Mouse (Mus musculus) gastrocnemius, adult 2 months (tissue): ENCODE measurements around the gene Agap1. TPM values are rescaled to one million over a fixed set of nuclear protein-coding genes. Genes with fewer than 3 reads are reported as not detected.

Experiments used
- DNase-seq: peaks from one replicate; pipeline ENCODE4 v3.0.0; 2022
- H3K27ac ChIP-seq: fragments of 200-600 bp; 2 replicates; pipeline ENCODE4 v1.8.1; 2022; ENCODE audit warnings: mild to moderate bottlenecking
- H3K4me3 ChIP-seq: fragments of 200-600 bp; 2 replicates; pipeline ENCODE4 v1.8.1; 2022; ENCODE audit warnings: mild to moderate bottlenecking, moderate library complexity
- CTCF ChIP-seq: fragments of 200-600 bp; IDR thresholded peaks from 2 replicates; pipeline ENCODE4 v1.8.1; 2022; ENCODE audit warnings: antibody characterized with exemption, mild to moderate bottlenecking, moderate library complexity
- intact Hi-C: fragments of 180-260 bp; cut with DNase I; formaldehyde crosslinking; loops from one replicate; pipeline ENCODE4 v1.15.1; 2025
- total RNA-seq, 2 experiments: library from RNA; stranded (reverse); gene quantifications; 2 replicates each; pipeline ENCODE4 v1.2.3; 2021

The Agap1 gene
- total RNA-seq, 2 experiments from 2014 or later = 22.8 to 24.2 TPM

DNA sequence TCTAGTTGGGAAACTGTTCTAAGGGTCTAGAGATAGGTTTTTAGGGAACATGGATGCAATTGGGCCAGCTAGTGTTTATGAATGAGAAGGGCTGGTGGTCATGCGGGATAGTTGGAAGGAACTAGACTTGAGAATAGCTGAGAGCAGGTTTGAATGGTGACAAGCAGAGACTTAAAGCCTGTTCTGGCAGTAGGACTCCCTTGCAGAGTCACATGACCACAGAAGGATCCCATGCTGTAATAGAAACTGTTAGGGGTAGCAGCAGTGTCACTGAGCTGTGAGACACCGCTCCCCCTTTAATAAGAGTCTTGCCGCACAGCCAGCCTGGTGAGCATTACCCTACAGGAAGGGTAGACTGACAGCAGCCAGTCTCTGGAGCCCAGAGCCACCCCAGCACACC lies 201.6 kb downstream of the Agap1 start:
- TF ChIP-seq CTCF = no peak
- DNase-seq = no peak
- intact Hi-C loops = no loop called here
- H3K27ac ChIP-seq = no peak overlapping the region
- no peak overlapping the region for H3K4me3 ChIP-seq

DNA sequence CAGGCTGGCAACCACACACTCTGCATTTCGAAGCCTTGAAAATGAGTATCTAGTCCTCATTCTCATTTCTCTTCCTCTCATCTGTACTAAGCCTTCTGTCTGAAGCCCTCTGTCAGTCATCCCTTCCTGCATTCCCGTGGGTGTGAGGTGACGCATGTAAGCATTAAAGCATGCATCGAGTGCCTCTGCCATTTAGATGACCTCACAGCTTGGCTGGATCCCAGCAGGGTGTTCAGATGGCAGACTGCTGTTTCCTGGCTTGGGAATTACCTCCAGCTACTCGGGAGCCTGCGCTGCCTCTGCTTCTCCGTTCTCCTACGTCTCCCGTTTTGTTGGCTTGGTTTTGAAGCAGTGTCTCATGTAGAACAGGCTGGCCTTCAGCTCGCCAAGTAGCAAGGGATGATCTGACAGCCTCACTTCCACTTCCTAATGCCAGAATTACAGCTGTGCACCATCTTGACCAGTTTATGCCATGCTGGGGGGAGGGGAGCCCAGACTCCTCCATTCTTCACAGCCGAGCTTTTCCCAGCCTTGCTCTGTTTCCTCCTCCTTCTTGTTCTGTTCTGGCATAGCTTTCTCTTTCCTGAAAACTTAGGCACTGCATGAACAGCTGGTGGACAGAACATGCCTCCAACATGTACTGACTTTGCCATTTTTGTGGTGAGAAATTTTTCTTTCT lies 202.2 kb downstream of the Agap1 start:
- no peak for TF ChIP-seq CTCF
- Histone ChIP-seq H3K4me3 (peak overlapping the region; percentile 32), H3K27ac (no peak overlapping the region)
- intact Hi-C loops = no loop called here
- peak; percentile 66 for DNase-seq

DNA sequence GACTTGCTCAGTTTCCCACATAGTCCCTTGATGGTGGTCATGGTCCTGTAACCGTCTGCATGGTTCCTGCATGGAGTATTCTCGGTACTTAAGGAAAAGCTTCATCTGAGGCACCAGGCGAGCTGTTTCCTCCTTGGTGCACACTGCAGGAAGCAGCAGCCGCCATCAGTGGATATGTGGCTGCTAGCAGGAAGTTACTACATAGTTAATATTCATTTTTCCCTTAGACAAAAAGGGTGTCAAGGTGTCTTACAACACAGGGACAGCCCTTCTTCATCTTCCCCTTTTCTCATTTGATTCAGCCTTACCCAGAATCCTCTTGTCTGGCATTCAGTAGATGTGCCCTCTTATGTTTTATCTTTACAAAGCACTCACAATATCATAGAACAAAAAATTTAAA lies 206.2 kb downstream of the Agap1 start:
- H3K4me3 ChIP-seq = no peak overlapping the region
- no peak for TF ChIP-seq CTCF
- DNase-seq = no peak
- no peak overlapping the region for H3K27ac ChIP-seq
- intact Hi-C loops = no loop called here

DNA sequence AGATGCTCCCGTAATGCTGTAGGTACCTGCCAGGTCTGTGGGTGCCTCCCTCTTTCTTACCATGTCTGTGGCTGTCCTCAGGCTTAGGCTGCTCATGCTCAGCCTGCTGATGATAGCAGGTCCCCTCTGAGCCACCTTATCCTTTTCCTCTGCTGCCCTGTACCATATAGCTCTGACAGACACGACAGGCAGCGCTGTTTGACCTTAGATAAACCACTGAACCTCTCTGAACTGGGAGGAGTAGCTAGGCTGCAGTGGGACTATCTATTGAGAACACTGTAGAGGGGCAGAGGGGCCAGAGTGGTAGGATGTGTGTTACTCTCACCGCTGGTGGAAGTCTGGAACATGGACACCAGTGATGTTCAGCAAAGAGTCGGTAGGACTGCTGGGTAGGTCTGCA lies 211.5 kb downstream of the Agap1 start:
- Histone ChIP-seq H3K4me3 (no peak overlapping the region), H3K27ac (no peak overlapping the region)
- no peak for DNase-seq
- intact Hi-C loops = loop anchor here (5.0 kb wide), 1 partner anchor 276 kb away; no protein-coding TSS in a partner anchor
- TF ChIP-seq CTCF = no peak

DNA sequence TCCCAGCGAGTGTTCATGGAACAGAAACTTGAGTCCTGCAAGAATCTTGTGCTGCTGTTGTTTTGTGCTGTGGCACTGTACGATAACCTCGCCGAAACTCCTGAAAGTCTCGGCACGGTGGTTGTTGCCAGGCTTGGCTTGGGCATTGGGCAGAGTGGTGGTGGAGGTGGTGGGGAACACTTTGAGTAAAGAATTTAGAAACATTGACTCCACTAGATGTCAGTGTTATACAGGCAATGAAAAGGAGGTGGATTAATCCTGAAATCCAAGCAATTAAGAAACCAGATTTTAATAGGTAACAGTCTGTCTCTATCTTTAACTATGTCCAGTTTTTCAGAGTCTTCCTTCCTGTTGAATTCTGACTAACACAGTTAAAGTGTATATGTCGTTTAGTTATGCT lies 212.8 kb downstream of the Agap1 start:
- Histone ChIP-seq H3K4me3 (no peak overlapping the region), H3K27ac (no peak overlapping the region)
- intact Hi-C loops = loop anchor here (5.0 kb wide), 1 partner anchor 275 kb away; no protein-coding TSS in a partner anchor
- no peak for DNase-seq
- peak; percentile 45 for TF ChIP-seq CTCF

DNA sequence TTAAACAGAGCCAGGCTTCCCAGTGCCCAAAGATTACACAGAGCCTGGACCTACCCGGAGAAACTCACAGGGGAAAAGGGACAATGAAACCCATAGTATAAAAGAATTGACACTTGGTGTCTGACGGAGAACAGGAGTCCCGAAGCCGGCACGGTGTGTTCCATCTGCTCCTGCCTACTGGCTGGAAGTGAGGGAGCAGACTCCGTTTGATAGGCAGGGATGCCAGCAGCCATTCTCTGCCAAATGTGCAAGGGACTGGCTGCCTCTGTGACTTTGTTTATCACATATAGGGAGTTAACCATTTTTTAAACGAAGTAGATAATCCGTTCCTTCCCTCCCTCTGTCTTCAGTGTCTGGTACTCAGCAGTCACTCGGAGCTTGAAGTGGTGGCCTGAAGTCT lies 214.0 kb downstream of the Agap1 start:
- no peak for TF ChIP-seq CTCF
- Histone ChIP-seq H3K4me3 (no peak overlapping the region), H3K27ac (no peak overlapping the region)
- intact Hi-C loops = loop anchor here (5.0 kb wide), 1 partner anchor 274 kb away; no protein-coding TSS in a partner anchor
- DNase-seq = no peak

DNA sequence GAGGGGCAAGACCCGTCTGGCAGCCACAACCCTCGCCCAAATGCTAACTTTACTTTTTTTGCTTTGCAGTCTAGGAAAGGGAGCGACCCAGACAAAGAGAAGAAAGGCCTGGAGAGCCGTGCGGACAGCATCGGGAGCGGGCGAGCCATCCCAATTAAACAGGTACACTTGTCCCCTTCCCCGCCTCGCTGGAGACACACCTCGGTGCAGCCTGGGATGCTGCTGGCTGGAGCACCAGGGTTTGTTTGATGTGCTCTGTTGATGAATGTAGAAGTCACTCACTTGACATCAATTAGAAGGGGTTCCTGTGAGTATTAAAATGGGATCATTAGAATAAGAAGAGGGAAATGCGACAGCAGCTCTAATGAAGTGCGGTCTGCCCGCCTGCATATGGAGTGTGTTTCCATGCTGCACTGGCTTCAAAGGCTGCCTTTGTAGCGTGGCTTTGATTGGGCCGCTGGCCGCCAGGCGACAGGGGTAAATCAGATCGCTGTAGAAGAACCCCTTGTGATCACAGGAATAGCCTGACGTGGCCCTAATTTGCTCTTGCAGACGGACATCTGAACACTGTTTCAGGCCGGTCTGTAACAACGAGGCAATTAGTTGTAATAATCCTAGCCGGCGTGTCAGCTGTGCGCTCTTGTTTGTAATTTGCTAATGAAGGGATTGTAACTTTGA lies 216.6 kb downstream of the Agap1 start:
- intact Hi-C loops = no loop called here
- TF ChIP-seq CTCF = no peak
- Histone ChIP-seq H3K4me3 (no peak overlapping the region), H3K27ac (no peak overlapping the region)
- no peak for DNase-seq

DNA sequence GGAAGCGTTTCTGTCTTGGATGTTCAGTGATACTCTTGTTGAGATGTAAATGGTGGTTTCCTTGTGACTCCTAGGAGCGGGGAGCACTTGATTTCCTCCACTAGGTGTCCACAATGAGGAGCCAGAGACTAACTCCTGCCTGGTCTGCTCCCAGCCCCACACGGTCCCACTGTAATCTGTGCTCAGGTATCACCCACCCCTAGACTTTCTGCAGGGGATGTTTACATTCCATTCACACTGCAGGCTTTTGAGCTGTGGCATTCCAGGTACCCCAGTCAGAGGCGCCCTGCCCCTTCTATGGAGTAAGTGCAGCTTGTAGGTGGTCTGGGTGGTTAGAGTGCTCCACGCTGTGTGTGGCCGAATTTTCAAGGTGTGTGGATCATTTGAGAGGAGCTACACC lies 218.5 kb downstream of the Agap1 start:
- intact Hi-C loops = no loop called here
- no peak for TF ChIP-seq CTCF
- no peak for DNase-seq
- no peak overlapping the region for H3K4me3 ChIP-seq
- H3K27ac ChIP-seq = no peak overlapping the region

DNA sequence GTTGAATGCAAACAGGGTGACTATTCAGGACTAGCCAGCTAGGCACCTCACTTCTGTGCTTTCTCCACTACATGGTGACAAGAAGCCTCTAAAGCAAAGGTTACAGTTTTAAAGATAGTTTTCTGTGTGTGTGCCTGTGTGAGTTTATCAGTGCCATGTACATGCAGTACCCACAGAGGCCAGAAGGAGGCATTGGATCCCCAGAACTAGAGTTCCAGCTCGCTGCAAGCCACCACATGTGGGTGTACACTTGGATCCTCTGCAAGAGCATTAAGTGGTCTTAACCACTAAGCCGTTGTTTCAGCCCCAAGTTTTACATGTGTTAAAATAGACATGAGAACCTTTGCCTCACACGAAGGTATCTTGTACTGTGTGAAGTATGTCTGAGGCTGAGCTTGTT lies 219.1 kb downstream of the Agap1 start:
- no peak for DNase-seq

DNA sequence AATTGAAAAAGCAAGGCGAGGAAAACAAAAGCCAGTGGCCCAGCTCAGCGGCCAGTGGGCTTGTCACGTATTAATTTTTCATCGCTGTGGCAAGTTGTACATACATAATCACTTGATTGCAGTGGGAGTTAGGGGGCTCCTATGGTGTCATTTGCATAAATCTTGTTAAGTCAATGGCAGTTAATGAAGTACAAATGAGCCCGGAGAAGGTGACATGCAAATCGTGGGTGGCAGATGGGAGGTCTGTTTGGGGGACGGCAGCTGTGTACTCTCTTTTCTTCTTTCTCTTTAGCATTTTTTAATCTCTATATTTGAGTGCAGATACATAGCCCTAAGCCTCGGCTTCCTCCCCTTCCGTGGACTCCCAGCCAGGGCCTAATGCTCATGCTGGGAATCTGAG lies 220.1 kb downstream of the Agap1 start:
- Histone ChIP-seq H3K4me3 (no peak overlapping the region), H3K27ac (no peak overlapping the region)
- TF ChIP-seq CTCF = no peak
- intact Hi-C loops = no loop called here
- DNase-seq = no peak

More for the DNA sequence above, 219.1 kb downstream of the Agap1 start:
- H3K27ac ChIP-seq = no peak overlapping the region
- no peak overlapping the region for H3K4me3 ChIP-seq
- peak; percentile 39 for TF ChIP-seq CTCF
- intact Hi-C loops = no loop called here

DNA sequence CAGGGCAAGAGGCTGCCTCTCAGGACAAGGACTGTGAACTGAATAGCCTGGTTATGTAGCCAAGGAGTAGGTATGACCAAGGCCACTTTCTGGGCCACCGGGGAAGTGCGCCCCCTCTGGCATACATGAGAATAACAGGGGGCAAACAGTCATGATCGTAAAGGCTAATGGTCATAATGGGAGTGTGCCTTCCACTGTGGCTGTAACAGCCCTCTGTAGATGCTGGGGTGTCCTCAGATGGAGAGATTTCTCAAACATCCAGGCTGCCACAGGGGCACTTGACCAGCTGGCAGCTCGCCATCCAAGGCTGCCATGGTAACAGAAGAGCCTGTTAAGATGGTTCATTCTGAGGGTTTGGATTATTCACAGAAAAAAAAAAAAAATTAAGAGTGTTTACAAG lies 221.8 kb downstream of the Agap1 start:
- peak; percentile 55 for TF ChIP-seq CTCF
- Histone ChIP-seq H3K4me3 (no peak overlapping the region), H3K27ac (no peak overlapping the region)
- no peak for DNase-seq
- intact Hi-C loops = no loop called here

DNA sequence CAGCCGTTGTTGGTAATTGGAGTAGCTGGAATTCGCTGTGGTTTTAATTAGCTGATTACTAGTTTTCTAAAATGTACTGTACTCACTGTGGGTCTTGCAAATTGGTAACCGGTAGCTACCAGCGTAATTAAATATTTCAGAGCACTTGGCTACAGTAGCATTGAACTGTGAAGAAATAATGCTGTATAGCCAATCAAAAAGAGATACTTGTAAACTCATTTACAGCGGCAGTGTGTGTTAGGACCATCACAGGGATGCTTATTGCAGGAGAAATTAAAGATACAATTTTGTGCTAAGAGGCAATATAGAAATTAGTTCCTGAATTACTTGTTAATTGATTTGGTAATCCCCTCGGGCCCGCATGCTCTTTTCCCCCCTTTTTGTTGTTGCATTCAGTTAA lies 226.1 kb downstream of the Agap1 start:
- Histone ChIP-seq H3K27ac (no peak overlapping the region), H3K4me3 (no peak overlapping the region)
- intact Hi-C loops = no loop called here
- DNase-seq = no peak
- no peak for TF ChIP-seq CTCF

DNA sequence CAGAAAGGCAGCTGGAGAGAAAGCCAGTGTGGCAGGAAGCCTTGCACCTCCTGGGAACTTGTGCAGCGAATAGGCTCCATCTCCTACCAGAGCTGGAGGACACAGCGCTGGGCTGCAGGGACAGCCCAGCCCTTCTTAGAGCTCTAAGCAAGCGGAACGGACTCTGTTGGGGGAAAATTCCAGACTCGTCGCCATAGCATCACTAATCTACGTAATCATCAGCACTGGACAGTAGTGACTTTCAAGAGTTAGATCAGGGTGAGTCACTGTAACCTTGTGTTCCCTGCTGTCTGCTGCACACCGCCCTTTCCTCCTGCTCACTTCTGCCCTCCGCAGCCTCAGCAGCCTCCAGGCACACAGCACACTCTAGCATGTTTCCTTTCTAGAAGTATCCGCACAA lies 234.3 kb downstream of the Agap1 start:
- intact Hi-C loops = no loop called here
- H3K27ac ChIP-seq = no peak overlapping the region
- H3K4me3 ChIP-seq = no peak overlapping the region
- no peak for TF ChIP-seq CTCF
- DNase-seq = no peak
